Mouse (Mus musculus) spleen, adult 2 months (tissue): Measurements from ENCODE around the gene Msh6.

Experiments used
- CTCF ChIP-seq: fragments of 200-500 bp; IDR thresholded peaks from 2 replicates; pipeline ENCODE4 v1.5.1; 2011; ENCODE audit warnings: mild to moderate bottlenecking, inconsistent platforms; ENCODE audit not compliant: insufficient read depth, insufficient read length, insufficient replicate concordance; ENCODE audit errors: extremely low read depth
- POLR2A ChIP-seq: fragments of 200-500 bp; IDR thresholded peaks from 2 replicates; pipeline ENCODE4 v1.6.1; 2011; ENCODE audit warnings: low read depth, low read length, inconsistent platforms

- TF ChIP-seq POLR2A (no peak), CTCF (no peak)
Measured at GRCm38 (mm10) chr17:87958283-87958682, 16.6 kb upstream of the Msh6 start.
